Mouse (Mus musculus) urinary bladder, postnatal 0 days (tissue): ENCODE results near the gene Gm4187. TPM values are rescaled to one million over a fixed set of nuclear protein-coding genes. Genes with fewer than 3 reads are reported as not detected.

Experiments used
- polyA plus RNA-seq: library from polyadenylated mRNA; unstranded; fragments of >200 nt; fragmentation: Nextera tagmentation; extraction: Ambion mirVana; gene quantifications from 2 replicates; pipeline ENCODE4 v1.2.1, GENCODE M21; 2015

Gm4187 gene
- not detected in 2 replicates for polyA plus RNA-seq

DNA sequence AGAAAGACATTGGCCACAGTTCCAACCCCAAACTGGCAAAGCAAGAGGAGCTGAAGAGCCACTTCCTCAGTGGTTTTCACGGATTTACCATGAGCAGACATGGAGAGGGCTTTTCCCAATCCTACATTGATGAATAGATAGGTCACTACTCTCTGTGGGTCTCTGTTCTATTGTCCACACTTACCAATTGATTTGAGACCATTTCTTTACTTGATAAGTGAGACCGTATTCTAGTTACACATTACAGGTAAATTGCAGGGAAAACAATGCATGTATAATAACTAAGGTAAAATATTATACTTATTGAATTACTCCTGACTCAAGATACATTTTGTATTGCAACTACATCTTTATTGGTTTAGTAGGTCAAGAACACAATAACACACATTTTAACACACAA is at the start of gene Gm4187:
Gm4187 (minus strand) TSS at position 101 of the 400 bp plus-strand sequence.

DNA sequence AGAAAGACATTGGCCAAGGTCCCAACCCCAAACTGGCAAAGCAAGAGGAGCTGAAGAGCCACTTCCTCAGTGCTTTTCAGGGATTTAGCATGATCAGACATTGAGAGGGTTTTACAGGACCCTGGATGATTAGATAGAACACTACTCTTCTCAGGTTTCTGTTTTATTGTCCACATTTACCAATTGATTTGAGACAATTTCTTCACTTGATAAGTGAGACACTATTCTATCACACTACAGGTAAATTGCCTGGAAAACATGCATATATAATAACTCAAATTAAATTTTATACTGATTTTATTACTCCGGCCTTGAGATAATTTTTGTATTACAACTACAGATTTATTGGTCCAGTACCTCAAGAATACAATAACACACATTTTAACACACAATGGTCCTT is 41.4 kb upstream of the Gm4187 start, which contains the start of gene Gm8660:
Gm8660 (minus strand) TSS at position 101 of the 400 bp plus-strand sequence.

Other genes with a start within 250 kb of the Gm4187 start
- gene Gm16451, start 211.5 kb downstream of the Gm4187 start, polyA plus RNA-seq: not detected in 2 replicates
- gene Gm10666, start 195.0 kb downstream of the Gm4187 start, polyA plus RNA-seq: not detected in 2 replicates
- not detected in 2 replicates for gene Vmn1r142, start 165.7 kb downstream of the Gm4187 start, polyA plus RNA-seq
- not detected in 2 replicates for gene Vmn1r143, start 140.3 kb downstream of the Gm4187 start, polyA plus RNA-seq
- gene Gm8653, start 128.5 kb downstream of the Gm4187 start, polyA plus RNA-seq: not detected in 2 replicates
- gene Gm8453, start 100.2 kb downstream of the Gm4187 start, polyA plus RNA-seq: not detected in 2 replicates
- not detected in 2 replicates for gene Gm8660, start 41.3 kb upstream of the Gm4187 start, polyA plus RNA-seq
- not detected in 2 replicates for gene Vmn1r148, start 83.9 kb upstream of the Gm4187 start, polyA plus RNA-seq
- gene Vmn1r149, start 108.5 kb upstream of the Gm4187 start, polyA plus RNA-seq: not detected in 2 replicates
- not detected in 2 replicates for gene Gm10665, start 134.4 kb upstream of the Gm4187 start, polyA plus RNA-seq
- not detected in 2 replicates for gene Vmn1r151, start 170.0 kb upstream of the Gm4187 start, polyA plus RNA-seq
- gene Vmn1r152, start 193.2 kb upstream of the Gm4187 start, polyA plus RNA-seq: not detected in 2 replicates
- gene Gm8677, start 205.2 kb upstream of the Gm4187 start, polyA plus RNA-seq: not detected in 2 replicates
- not detected in 2 replicates for gene Gm4201, start 235.6 kb upstream of the Gm4187 start, polyA plus RNA-seq